Mouse (Mus musculus): ENCODE measurements at regions not wholly inside any gene's neighbourhood (a gene's known extent, or its start where the extent isn't known, plus 50 kb on each side); places are given as distances from the start of the nearest gene placed in this dataset.
"Not testable (repeated sequence)": the region's sequence is repeated elsewhere in the genome, so short reads cannot be mapped to it uniquely, and the experiment has no call there.

GRCm38 (mm10) chr17:82909189-82909588 is 305.9 kb upstream of the Pkdcc start:
- Histone ChIP-seq H3K36me3 (no peaks in the 10 kb centered on the region), H3K9me3 (peaks cover 2% of the 10 kb centered on the region; the same call in 1 of the 2 replicates), H3K4me2 (no peak overlapping the region), H3K4me3 (replicated peaks) (no peak overlapping the region), H3K4me1 (replicated peaks) (no peaks in the 10 kb centered on the region), H3K9ac (replicated peaks) (no peak overlapping the region), H3K27ac (no peak overlapping the region), H3K27me3 (no peaks in the 10 kb centered on the region)
- 51% methylated on average over 2 of the region's 2 CpGs for WGBS
- no peak for ATAC-seq (ENCODE audit: insufficient number of reproducible peaks, insufficient read depth, low FRiP score, low TSS enrichment, low read depth)

- H3K4me1 ChIP-seq (replicated peaks); H3K9me3 ChIP-seq; H3K4me2 ChIP-seq; ATAC-seq (ENCODE audit: insufficient number of reproducible peaks, insufficient read depth, low FRiP score, low TSS enrichment, low read depth); H3K27me3 ChIP-seq; H3K4me3 ChIP-seq (replicated peaks); H3K27ac ChIP-seq; H3K9ac ChIP-seq (replicated peaks); H3K36me3 ChIP-seq: not testable (repeated sequence)
- WGBS: 47% methylated on average over 4 of the region's 4 CpGs
These were observed 292.1 kb upstream of the Pkdcc start for GRCm38 (mm10) chr17:82922986-82923385.

- no peak overlapping the region for H3K4me3 ChIP-seq (replicated peaks)
- no peak for ATAC-seq (ENCODE audit: insufficient number of reproducible peaks, insufficient read depth, low FRiP score, low TSS enrichment, low read depth)
- no peak overlapping the region for H3K9ac ChIP-seq (replicated peaks)
- H3K36me3 ChIP-seq: no peaks in the 10 kb centered on the region
- H3K27ac ChIP-seq: no peak overlapping the region
- WGBS: 88% methylated on average over 2 of the region's 2 CpGs
- H3K27me3 ChIP-seq: no peaks in the 10 kb centered on the region
- no peaks in the 10 kb centered on the region for H3K9me3 ChIP-seq
- no peak overlapping the region for H3K4me2 ChIP-seq
- H3K4me1 ChIP-seq (replicated peaks): no peaks in the 10 kb centered on the region
These were observed 289.3 kb upstream of the Pkdcc start for GRCm38 (mm10) chr17:82925751-82926150.

GRCm38 (mm10) chr17:82927681-82928080 is 287.4 kb upstream of the Pkdcc start:
- H3K4me2 ChIP-seq: no peak overlapping the region
- no peak for ATAC-seq (ENCODE audit: insufficient number of reproducible peaks, insufficient read depth, low FRiP score, low TSS enrichment, low read depth)
- H3K4me3 ChIP-seq (replicated peaks): no peak overlapping the region
- 89% methylated on average over 3 of the region's 3 CpGs for WGBS
- H3K27ac ChIP-seq: no peak overlapping the region
- H3K4me1 ChIP-seq (replicated peaks): no peaks in the 10 kb centered on the region
- no peaks in the 10 kb centered on the region for H3K36me3 ChIP-seq
- no peaks in the 10 kb centered on the region for H3K9me3 ChIP-seq
- no peaks in the 10 kb centered on the region for H3K27me3 ChIP-seq
- no peak overlapping the region for H3K9ac ChIP-seq (replicated peaks)

DNA sequence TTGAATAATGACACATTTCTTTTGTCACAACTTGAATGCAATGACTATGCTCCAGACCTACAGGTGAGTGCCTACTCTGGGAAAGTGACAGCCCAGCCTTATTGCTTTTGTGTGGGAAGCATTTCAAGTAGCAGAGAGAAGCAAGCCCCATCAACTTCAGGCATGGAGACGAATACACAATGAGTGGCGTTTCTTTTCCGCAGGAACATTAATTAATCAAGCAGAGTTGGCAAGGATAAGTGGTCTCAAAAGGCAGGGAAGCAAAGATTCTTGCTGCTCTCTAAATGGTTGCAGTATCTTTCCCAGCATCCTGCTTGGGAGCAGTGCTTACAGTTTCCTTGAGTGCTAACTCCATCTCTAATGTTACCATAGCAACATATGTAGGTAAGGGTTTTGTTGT is 285.6 kb upstream of the Pkdcc start:
- H3K27me3 ChIP-seq: no peaks in the 10 kb centered on the region
- H3K4me3 ChIP-seq (replicated peaks): no peak overlapping the region
- WGBS: 79% methylated on average over 3 of the region's 3 CpGs
- no peaks in the 10 kb centered on the region for H3K9me3 ChIP-seq
- no peak overlapping the region for H3K4me2 ChIP-seq
- H3K36me3 ChIP-seq: no peaks in the 10 kb centered on the region
- no peak for ATAC-seq (ENCODE audit: insufficient number of reproducible peaks, insufficient read depth, low FRiP score, low TSS enrichment, low read depth)
- H3K9ac ChIP-seq (replicated peaks): no peak overlapping the region
- no peaks in the 10 kb centered on the region for H3K4me1 ChIP-seq (replicated peaks)
- no peak overlapping the region for H3K27ac ChIP-seq

- no peak overlapping the region for H3K27ac ChIP-seq
- H3K27me3 ChIP-seq: no peaks in the 10 kb centered on the region
- H3K9me3 ChIP-seq: no peaks in the 10 kb centered on the region
- no peak overlapping the region for H3K4me2 ChIP-seq
- no peak overlapping the region for H3K9ac ChIP-seq (replicated peaks)
- 40% methylated on average over 1 of the region's 1 CpGs for WGBS
- no peaks in the 10 kb centered on the region for H3K4me1 ChIP-seq (replicated peaks)
- H3K36me3 ChIP-seq: no peaks in the 10 kb centered on the region
- no peak overlapping the region for H3K4me3 ChIP-seq (replicated peaks)
- ATAC-seq (ENCODE audit: insufficient number of reproducible peaks, insufficient read depth, low FRiP score, low TSS enrichment, low read depth): no peak
These were observed 284.4 kb upstream of the Pkdcc start for GRCm38 (mm10) chr17:82930738-82931137.

GRCm38 (mm10) chr17:82931476-82931875 is 283.6 kb upstream of the Pkdcc start:
- WGBS: 79% methylated on average over 4 of the region's 4 CpGs
- H3K4me3 ChIP-seq (replicated peaks): no peak overlapping the region
- no peaks in the 10 kb centered on the region for H3K27me3 ChIP-seq
- H3K9ac ChIP-seq (replicated peaks): no peak overlapping the region
- H3K27ac ChIP-seq: no peak overlapping the region
- no peak for ATAC-seq (ENCODE audit: insufficient number of reproducible peaks, insufficient read depth, low FRiP score, low TSS enrichment, low read depth)
- no peaks in the 10 kb centered on the region for H3K36me3 ChIP-seq
- no peaks in the 10 kb centered on the region for H3K9me3 ChIP-seq
- no peak overlapping the region for H3K4me2 ChIP-seq
- no peaks in the 10 kb centered on the region for H3K4me1 ChIP-seq (replicated peaks)

- 71% methylated on average over 3 of the region's 3 CpGs for WGBS
- Histone ChIP-seq H3K9me3 (no peaks in the 10 kb centered on the region), H3K4me2 (no peak overlapping the region), H3K9ac (replicated peaks) (no peak overlapping the region), H3K4me3 (replicated peaks) (no peak overlapping the region), H3K27ac (no peak overlapping the region), H3K36me3 (no peaks in the 10 kb centered on the region), H3K27me3 (no peaks in the 10 kb centered on the region), H3K4me1 (replicated peaks) (no peaks in the 10 kb centered on the region)
- ATAC-seq (ENCODE audit: insufficient number of reproducible peaks, insufficient read depth, low FRiP score, low TSS enrichment, low read depth): no peak
These were observed 278.3 kb upstream of the Pkdcc start for GRCm38 (mm10) chr17:82936836-82937235.

DNA sequence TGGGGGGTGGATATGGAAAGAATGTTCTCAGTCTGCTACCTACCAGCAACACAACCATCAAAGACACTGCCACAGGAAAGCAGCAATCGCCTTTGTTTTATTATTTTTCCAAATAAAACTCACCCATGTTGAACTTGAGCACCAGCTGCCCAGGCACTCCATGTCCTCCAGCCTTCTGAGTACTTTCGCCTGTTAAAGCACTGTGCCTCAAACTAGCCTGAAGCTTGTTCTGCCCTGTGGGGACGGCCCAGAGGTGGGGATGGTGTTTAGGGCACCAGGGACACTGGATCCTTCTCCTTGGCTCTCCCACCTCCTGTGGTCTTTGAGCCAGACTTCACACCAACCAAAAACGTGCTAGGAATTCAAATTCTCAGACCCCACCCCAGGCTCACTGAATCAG is 269.0 kb upstream of the Pkdcc start:
- no peaks in the 10 kb centered on the region for H3K36me3 ChIP-seq
- H3K4me2 ChIP-seq: no peak overlapping the region
- no peak overlapping the region for H3K9ac ChIP-seq (replicated peaks)
- no peak for ATAC-seq (ENCODE audit: insufficient number of reproducible peaks, insufficient read depth, low FRiP score, low TSS enrichment, low read depth)
- H3K9me3 ChIP-seq: no peaks in the 10 kb centered on the region
- whole genome bisulfite sequencing: 50% methylated on average over 4 of the region's 4 CpGs
- no peak overlapping the region for H3K27ac ChIP-seq
- H3K27me3 ChIP-seq: no peaks in the 10 kb centered on the region; the same call in 1 of the 2 replicates
- H3K4me3 ChIP-seq (replicated peaks): no peak overlapping the region
- H3K4me1 ChIP-seq (replicated peaks): no peaks in the 10 kb centered on the region

DNA sequence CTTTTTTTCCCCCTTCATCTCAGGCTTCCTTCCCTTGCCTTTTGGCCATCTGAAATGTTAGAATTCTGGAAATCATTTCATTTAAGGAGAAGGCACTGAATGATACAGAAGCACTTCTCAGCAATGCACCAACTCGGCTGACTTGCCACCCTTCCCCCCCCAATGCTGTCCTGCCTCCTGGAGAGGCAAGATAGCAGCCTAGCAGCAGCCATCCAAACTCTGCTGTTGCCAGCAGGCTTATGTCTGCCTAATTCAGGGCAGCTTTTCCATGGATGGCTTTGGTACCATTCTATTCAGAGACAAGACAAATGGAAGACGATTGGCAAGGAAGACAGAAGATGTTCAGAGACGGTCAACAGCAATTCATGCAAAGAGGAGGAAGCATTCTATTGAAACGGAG is 265.3 kb upstream of the Pkdcc start:
- Histone ChIP-seq H3K4me2 (no peak overlapping the region), H3K36me3 (no peaks in the 10 kb centered on the region), H3K9ac (replicated peaks) (no peak overlapping the region), H3K27me3 (no peaks in the 10 kb centered on the region; the same call in 1 of the 2 replicates), H3K9me3 (no peaks in the 10 kb centered on the region), H3K27ac (no peak overlapping the region), H3K4me3 (replicated peaks) (no peak overlapping the region), H3K4me1 (replicated peaks) (no peaks in the 10 kb centered on the region)
- no peak for ATAC-seq (ENCODE audit: insufficient number of reproducible peaks, insufficient read depth, low FRiP score, low TSS enrichment, low read depth)
- 81% methylated on average over 4 of the region's 4 CpGs for WGBS

GRCm38 (mm10) chr17:82950268-82950667 is 264.8 kb upstream of the Pkdcc start:
- WGBS: 92% methylated on average over 14 of the region's 14 CpGs
- Histone ChIP-seq H3K4me3 (replicated peaks) (no peak overlapping the region), H3K9ac (replicated peaks) (no peak overlapping the region), H3K4me2 (no peak overlapping the region), H3K36me3 (no peaks in the 10 kb centered on the region), H3K27me3 (no peaks in the 10 kb centered on the region; the same call in 1 of the 2 replicates), H3K27ac (no peak overlapping the region), H3K9me3 (no peaks in the 10 kb centered on the region), H3K4me1 (replicated peaks) (no peaks in the 10 kb centered on the region)
- ATAC-seq (ENCODE audit: insufficient number of reproducible peaks, insufficient read depth, low FRiP score, low TSS enrichment, low read depth): no peak

DNA sequence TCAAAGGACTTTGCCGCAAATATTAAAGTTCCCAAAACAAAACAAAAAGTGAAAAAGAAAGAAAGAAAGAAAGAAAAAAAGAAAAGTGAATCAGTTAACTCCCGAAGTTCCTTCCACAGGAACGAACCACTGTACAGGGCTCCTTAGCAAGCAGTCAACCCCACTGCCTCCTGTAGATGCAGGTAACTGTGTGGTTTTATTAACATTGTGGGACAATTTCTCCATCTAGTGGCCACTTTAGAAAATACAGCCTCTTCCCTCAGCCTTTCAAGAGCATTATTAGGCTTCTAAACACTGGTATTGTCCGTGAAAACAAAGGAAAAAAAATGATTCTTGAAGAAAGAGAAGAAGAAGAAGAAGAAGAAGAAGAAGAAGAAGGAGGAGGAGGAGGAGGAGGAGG is 257.7 kb upstream of the Pkdcc start:
- Histone ChIP-seq H3K27me3 (0 out of 2 replicates have a peak, but pooled peaks cover 6% of the 10 kb centered on the region), H3K27ac (no peak overlapping the region), H3K4me2 (no peak overlapping the region), H3K4me1 (replicated peaks) (no peaks in the 10 kb centered on the region), H3K36me3 (no peaks in the 10 kb centered on the region), H3K9me3 (no peaks in the 10 kb centered on the region), H3K9ac (replicated peaks) (no peak overlapping the region), H3K4me3 (replicated peaks) (no peak overlapping the region)
- WGBS: 42% methylated on average over 4 of the region's 4 CpGs
- no peak; the same call in 1 of the 2 replicates for ATAC-seq (ENCODE audit: insufficient number of reproducible peaks, insufficient read depth, low FRiP score, low TSS enrichment, low read depth)
